Mouse (Mus musculus): Measurements from ENCODE around the gene Pafah1b1.

DNA sequence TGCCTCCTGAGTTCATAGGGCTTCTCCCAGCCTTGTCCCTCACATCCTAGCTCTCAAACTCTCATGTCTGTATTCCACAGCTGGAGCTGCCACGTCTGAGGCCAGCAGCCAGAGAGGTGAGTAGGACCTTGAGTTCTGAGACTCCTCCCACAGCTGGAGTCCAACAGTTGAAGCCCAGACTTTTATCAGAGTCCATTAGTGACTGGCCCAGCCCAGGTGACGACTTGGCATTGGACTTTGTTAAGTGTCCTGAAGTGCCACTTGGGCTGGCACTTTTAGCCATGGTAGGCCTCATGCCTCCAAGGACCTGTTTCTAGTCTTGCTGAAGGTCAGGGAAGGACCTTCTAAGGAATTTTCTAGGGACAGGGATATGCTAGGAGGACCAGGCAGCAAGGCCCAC is 32.2 kb upstream of the Pafah1b1 start:
- TF ChIP-seq CTCF (IDR thresholded peaks at IDR 0.05; ENCODE audit: low read depth, low read length), result no peak
- TF ChIP-seq POLR2A (IDR thresholded peaks at IDR 0.05; ENCODE audit: insufficient read depth, low read length), result no peak

All from ES-Bruce4 (cell line).